Mouse (Mus musculus) urinary bladder, adult 2 months (tissue): Measurements from ENCODE around the gene Ppip5k2. TPM values are rescaled to one million over a fixed set of nuclear protein-coding genes. Genes with fewer than 3 reads are reported as not detected.
"Not testable (repeated sequence)": the region's sequence is repeated elsewhere in the genome, so short reads cannot be mapped to it uniquely, and the experiment has no call there.

Experiments
- DNase-seq: peaks from one replicate; pipeline ENCODE4 v3.0.0; 2022; ENCODE audit warnings: low spot score
- polyA plus RNA-seq: library from polyadenylated mRNA; depleted of rRNA; stranded (reverse); fragments of >200 nt; gene quantifications from 2 replicates; pipeline ENCODE4 v1.2.3, GENCODE M21; 2012; rRNA removed

The Ppip5k2 gene
- polyA plus RNA-seq, result 10.5 and 10.9 TPM in 2 replicates

- DNase-seq, result peak; percentile 87
Measured at GRCm38 (mm10) chr1:97769904-97770753, at the start of gene Ppip5k2, which contains the start of gene Gin1. Gene Ppip5k2, minus strand, starts transcription at chr1:97770411. Gene Gin1, plus strand, starts transcription at chr1:97770172.

GRCm38 (mm10) chr1:97809255-97809912, 39.2 kb upstream of the Ppip5k2 start:
- DNase-seq, result no peak

DNA sequence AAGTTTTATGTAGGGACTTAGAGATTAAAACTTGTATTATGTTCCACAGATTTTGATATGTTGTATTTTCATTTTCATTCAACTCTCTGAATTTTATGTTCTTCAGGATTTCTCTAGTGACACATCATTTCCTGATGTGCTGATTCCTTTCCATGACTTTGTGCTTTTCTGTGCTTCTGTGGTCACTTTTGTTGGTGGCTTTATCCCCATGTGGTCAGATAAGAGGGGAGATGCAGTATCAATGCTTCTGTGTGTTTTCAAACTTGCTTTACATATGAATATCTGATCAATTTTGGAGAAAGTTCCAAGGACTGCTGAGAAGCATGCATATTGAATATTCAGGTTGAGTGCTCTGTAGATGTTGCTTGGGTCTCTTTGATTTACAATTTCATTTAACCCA, 34.3 kb upstream of the Ppip5k2 start:
- no peak for DNase-seq

DNA sequence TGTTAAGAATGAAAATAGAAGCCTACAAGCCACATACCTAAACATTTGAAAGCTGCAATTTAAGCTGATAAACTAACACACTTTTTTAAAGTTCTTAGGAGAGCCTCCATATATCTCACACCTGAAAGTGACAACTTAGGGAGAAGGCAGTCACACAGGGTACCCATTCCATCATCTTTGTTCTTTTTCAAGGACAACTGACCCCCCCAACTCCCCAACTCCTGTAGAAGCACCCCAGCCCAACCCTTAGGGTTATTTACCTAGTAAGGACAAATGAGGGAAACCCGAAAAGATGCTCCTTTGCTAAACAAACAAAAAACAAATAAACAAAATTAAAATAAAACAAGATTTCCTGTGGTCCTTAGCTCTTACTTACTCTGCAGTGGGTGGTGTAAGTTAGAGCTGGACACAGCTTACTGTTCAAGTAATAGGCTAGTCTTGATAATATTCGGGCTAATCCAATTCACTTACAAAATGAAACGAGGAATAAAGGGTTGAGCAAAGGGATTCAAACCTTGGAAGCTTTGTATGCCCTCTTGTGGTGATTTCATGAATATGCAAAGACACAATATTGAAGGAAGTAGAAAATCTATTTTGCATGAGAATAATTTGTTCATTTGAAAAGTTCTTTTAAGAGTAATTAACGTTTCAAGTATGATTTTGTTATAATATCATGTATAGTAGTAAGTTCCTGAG, 32.1 kb upstream of the Ppip5k2 start:
- no peak for DNase-seq

DNA sequence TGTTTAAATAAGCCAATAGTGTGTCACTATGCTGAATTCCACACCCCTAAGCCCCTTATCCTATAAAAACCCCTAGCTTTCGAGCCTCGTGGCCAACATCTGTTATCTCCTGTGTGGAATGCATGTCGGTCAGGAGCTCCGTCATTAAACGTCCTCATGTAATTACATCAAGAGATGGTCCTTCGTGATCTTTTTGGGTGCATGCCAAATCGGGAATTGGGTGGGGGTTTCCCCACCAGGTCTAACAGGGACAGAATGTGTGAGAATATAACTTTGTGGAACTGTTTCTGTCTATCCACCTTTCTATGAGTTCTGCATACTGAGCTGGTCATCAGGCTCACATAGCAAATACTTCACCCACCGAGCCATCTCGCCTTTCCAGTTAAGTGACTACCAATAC, 25.7 kb upstream of the Ppip5k2 start:
- DNase-seq, result no peak

DNA sequence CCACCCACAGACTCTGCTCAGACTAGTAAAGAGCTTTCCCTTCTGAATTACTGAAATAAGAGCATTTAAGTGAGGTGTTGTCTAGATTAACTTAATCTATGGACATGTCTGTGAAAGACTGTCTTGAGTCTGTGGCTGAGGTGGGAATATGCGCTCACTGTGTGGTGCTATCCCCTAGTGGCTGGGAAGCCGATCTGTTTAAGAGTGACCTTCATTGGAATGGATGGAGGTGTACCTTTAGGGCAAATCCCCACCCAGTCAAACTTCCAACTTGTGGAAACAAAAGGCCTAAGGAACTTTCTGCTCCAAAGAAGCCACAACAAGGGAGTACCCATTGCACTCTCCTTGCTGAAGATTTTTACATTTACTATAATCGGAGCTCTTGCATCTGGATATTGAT, 23.9 kb upstream of the Ppip5k2 start:
- DNase-seq, result no peak

DNA sequence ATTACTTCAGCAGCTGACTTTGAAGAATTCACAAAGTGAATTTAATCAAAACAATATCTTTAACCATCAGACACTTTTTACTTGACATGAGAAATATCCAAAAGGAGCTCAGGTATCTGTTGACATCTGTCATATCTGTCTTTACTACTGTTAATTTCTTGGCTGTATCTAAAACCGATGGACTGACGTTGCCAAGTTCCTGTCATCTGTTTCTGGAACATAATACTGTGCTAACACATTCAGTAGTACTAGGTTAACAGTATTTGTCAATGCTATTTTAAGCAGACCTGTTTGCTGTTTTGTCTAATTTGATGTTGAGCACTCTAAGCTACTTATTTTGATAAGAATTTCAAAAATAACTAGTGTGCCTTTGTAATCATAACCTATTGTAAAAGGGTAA, 18.3 kb upstream of the Ppip5k2 start:
- no peak for DNase-seq

- DNase-seq, result no peak
Measured at GRCm38 (mm10) chr1:97787674-97788073, 17.5 kb upstream of the Ppip5k2 start.

GRCm38 (mm10) chr1:97785685-97786393, 15.6 kb upstream of the Ppip5k2 start:
- DNase-seq, result no peak

GRCm38 (mm10) chr1:97784928-97785327, 14.7 kb upstream of the Ppip5k2 start:
- no peak for DNase-seq

- no peak for DNase-seq
Measured at GRCm38 (mm10) chr1:97781674-97782073, 11.5 kb upstream of the Ppip5k2 start.

- DNase-seq, result no peak
Measured at GRCm38 (mm10) chr1:97773973-97774372, 3.8 kb upstream of the Ppip5k2 start.

DNA sequence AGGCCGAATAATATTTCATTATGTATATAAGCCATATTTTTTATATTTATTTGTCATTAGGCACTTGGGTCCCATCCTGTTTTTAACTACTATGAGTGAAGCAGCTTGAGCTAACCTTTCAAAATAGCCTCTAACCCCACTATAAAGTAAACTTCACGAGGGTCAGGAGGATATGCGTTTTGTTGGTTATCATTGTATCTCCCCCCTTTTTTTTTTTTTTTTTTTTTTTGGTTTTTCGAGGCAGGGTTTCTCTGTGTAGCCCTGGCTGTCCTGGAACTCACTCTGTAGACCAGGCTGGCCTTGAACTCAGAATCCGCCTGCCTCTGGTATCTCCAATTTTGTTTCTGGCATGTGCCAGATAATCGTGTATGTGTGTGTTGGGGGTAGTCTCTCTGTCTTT, 3.2 kb upstream of the Ppip5k2 start:
- no peak for DNase-seq

GRCm38 (mm10) chr1:97771727-97772126, 1.5 kb upstream of the Ppip5k2 start:
- no peak for DNase-seq

- no peak for DNase-seq
Measured at GRCm38 (mm10) chr1:97771118-97771517, 907 bp upstream of the Ppip5k2 start.

DNA sequence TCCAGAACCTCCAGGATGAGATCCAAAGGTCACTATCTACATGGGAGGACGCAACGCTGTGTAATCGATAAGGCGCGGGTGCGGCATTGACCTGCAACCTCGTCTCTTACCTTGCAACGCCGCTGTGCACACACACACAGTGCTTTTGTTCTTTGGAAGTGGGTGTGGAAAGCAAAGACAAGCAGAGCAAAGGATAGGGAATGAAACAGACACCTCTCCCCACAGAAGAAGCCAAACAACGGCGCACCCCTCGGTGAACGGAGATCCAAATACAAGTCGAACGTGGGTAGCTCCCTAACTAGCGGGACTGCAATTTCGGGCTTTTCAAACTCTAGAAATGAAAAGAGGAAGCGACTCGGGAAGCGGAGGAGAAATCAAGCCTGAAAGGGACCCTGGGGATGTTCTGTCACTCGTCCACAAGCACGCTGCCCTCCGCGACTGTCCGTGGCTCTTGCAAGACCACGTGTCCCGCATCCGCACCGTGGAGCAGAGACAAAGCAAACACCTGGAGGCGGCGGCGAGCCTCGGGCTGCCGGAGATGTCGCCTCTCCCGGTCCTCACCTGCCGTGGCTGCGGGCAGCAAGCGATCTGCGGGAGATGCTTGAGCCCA, 812 bp downstream of the Ppip5k2 start:
- peak; percentile 24 for DNase-seq

DNA sequence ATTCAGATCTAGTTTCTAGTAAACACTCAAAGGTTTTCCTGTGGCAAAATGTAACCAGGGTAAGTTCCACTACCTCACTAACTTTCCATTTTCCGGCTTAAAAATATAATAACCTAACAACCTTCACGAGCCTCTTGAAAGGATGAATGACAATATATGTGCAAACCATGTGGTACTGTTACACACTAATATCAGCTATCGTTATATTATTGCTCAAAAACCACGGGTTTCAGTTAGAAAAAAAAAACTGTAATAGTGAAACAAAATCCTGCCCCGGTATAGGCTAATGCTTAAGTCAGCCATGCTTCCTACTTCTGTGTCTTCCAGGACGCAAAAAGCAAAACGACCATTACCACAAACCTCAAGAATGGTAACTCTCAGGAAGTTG, 1.3 kb downstream of the Ppip5k2 start:
- DNase-seq, result no peak

DNA sequence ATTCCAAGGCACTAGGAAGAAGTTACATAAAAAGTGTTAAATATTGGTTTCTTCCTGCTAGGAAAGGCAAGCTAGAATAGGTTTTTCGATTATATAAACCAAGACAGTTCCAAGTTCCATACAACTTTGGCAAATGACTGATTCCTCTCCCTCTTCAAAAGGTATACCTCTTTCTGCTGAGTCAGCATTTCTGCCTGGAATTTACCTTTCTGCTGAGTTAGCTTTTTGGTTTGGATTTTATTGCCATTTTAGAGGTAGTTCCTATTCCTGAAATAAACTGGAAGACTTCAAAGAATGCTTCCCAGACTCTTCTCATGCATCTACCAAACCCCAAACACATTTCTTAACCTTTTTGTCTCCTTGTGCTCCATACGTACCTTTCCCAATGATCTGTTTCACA, 2.1 kb downstream of the Ppip5k2 start:
- no peak for DNase-seq

GRCm38 (mm10) chr1:97765712-97766111, 4.5 kb downstream of the Ppip5k2 start:
- DNase-seq, result not testable (repeated sequence)

DNA sequence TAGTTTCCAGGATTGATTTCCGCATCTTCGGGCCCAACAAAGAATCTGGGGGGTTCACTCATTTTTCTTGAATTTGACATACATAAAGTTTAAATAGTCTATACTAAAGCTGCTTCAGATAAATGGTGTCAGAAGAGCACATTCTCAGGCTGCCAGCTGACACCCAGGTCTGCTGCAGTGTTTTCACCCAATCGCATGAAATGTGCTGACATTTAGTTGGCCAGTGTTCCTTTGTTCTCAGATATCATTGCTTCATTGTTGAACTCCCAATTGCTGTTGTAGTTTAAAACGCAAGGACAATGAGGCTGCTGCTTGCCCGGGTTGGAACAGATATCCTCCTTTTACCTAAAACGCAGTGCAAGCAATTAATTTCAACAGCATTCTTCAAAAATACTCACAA, 8.7 kb downstream of the Ppip5k2 start:
- DNase-seq, result no peak

DNA sequence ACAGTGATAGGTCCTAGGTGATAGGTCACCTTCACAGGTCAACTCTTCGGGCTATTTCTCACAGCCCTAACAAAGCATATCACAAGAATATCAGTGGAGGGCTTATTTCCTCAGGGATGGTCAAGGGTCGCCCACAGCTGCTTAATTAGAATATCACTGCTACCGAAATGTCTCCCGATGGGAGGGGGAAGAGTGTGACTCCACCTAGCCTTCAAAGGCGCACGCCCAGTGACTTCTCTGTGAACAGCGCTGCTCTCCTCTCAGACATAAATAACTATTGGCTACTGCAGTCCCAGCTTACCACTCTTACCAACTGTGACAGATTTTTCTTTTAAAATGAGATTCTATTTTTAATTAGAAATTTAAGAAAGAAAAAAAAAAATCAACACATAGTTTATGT, 9.6 kb downstream of the Ppip5k2 start:
- no peak for DNase-seq

DNA sequence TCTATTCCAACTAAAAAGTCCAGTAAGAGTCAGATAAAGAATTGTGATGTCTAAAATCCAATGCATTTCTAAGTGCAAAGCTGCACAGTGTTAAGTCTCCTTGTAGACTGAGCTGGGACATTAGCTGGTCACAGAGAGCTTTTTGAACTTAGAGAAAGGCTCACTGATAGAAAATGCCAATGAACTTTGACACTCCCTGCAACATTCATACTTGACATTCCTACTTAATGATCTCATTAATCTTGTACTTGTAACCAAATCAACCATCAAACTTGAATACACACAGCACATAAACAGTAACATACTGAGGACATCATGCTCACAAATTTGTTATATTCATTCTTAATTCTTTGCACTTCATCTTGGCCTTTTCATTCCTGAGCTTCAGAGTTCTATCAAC, 10.4 kb downstream of the Ppip5k2 start:
- no peak for DNase-seq
